Mouse (Mus musculus): Measurements from ENCODE around the gene Lama4. TPM values are rescaled to one million over a fixed set of nuclear protein-coding genes. Genes with fewer than 3 reads are reported as not detected.

Gene Lama4
- 100 to 1,000 TPM; 225 to 235 TPM for total RNA-seq (2021)

GRCm38 (mm10) chr10:38965075-38965781 lies at the start of gene Lama4:
Gene Lama4 (plus strand): TSS chr10:38965515.
- peak; percentile 91 for DNase-seq

GRCm38 (mm10) chr10:38916027-38916617 lies 49.2 kb upstream of the Lama4 start:
- DNase-seq: peak; percentile 12

- DNase-seq: no peak
Observed at GRCm38 (mm10) chr10:38928940-38929697, 36.2 kb upstream of the Lama4 start.

GRCm38 (mm10) chr10:38944701-38945100 lies 20.6 kb upstream of the Lama4 start:
- DNase-seq: no peak

- peak; percentile 54 for DNase-seq
Observed at GRCm38 (mm10) chr10:38961920-38962319, 3.4 kb upstream of the Lama4 start.

GRCm38 (mm10) chr10:38964719-38965074 lies 618 bp upstream of the Lama4 start:
- no peak for DNase-seq

GRCm38 (mm10) chr10:38965857-38966256 lies 542 bp downstream of the Lama4 start:
- peak; percentile 61 for DNase-seq

- DNase-seq: no peak
Observed at GRCm38 (mm10) chr10:38966646-38967045, 1.3 kb downstream of the Lama4 start.

GRCm38 (mm10) chr10:38968326-38969072 lies 3.2 kb downstream of the Lama4 start:
- peak; percentile 45 for DNase-seq

- DNase-seq: no peak
Observed at GRCm38 (mm10) chr10:38969543-38969942, 4.2 kb downstream of the Lama4 start.

GRCm38 (mm10) chr10:38969975-38970374 lies 4.7 kb downstream of the Lama4 start:
- no peak for DNase-seq

GRCm38 (mm10) chr10:38972221-38972946 lies 7.1 kb downstream of the Lama4 start:
- no peak for DNase-seq

- no peak for DNase-seq
Observed at GRCm38 (mm10) chr10:38973016-38973415, 7.7 kb downstream of the Lama4 start.

- no peak for DNase-seq
Observed at GRCm38 (mm10) chr10:38978195-38978594, 12.9 kb downstream of the Lama4 start.

- DNase-seq: no peak
Observed at GRCm38 (mm10) chr10:38979699-38980098, 14.4 kb downstream of the Lama4 start.

GRCm38 (mm10) chr10:38980980-38981379 lies 15.7 kb downstream of the Lama4 start:
- DNase-seq: peak; percentile 23

- DNase-seq: no peak
Observed at GRCm38 (mm10) chr10:38984358-38985075, 19.2 kb downstream of the Lama4 start.

- DNase-seq: peak; percentile 17
Observed at GRCm38 (mm10) chr10:38986053-38986452, 20.7 kb downstream of the Lama4 start.

GRCm38 (mm10) chr10:38992827-38993226 lies 27.5 kb downstream of the Lama4 start:
- DNase-seq: no peak

GRCm38 (mm10) chr10:38993632-38994424 lies 28.5 kb downstream of the Lama4 start:
- DNase-seq: no peak
